Mouse (Mus musculus) cerebellum, adult 9-10 months (tissue): Measurements from ENCODE around the gene Fam204a.

Experiments
- DNase-seq: peaks from one replicate; pipeline ENCODE4 v3.0.0; 2022

The Fam204a gene

GRCm38 (mm10) chr19:60159827-60160226 lies 66.7 kb downstream of the Fam204a start:
- no peak for DNase-seq

DNA sequence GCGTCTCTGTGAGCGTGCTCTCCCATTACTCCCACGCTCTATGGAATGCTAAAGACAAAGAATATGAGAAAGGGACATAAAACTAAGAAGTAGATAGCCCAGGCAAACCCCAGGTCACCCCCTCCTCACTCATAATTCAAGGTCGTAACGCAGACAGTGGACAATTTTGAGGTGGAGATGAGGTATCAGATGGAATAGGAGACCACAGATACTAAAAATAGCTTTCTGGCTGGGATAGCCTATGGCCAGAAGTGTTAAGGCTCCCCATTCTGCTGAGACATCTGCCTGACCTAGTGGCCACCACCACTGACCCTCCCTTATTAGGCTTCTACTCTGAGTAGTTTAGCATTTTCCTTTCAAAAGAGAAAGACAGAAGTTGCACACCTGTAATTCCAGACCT lies 71.2 kb downstream of the Fam204a start:
- DNase-seq: no peak

GRCm38 (mm10) chr19:60153096-60153495 lies 73.4 kb downstream of the Fam204a start:
- DNase-seq: no peak

DNA sequence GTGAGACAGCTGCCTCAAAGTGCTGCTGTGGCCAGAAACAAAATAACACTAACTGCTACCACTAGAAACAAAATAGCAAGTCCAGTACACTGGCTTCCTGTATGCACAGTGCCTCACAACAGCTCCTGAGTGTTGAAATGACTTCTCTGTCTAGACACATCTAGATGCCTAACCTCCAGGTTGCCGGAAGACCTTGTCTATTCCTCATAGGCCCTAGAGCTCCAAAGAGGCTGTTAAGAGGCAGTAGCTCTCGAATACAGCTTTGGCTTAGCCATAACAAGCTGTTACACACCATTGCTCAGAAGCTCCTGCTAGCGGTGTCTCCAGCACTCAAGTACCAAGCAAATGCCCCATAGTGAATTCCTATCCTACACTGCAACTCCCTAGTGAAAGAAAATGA lies 76.4 kb downstream of the Fam204a start:
- no peak for DNase-seq

- DNase-seq: no peak
These were observed 77.2 kb downstream of the Fam204a start for GRCm38 (mm10) chr19:60149078-60149960.
